Comparison of ENCODE assay signal across 9 mouse cellular contexts in the genomic region with DNA sequence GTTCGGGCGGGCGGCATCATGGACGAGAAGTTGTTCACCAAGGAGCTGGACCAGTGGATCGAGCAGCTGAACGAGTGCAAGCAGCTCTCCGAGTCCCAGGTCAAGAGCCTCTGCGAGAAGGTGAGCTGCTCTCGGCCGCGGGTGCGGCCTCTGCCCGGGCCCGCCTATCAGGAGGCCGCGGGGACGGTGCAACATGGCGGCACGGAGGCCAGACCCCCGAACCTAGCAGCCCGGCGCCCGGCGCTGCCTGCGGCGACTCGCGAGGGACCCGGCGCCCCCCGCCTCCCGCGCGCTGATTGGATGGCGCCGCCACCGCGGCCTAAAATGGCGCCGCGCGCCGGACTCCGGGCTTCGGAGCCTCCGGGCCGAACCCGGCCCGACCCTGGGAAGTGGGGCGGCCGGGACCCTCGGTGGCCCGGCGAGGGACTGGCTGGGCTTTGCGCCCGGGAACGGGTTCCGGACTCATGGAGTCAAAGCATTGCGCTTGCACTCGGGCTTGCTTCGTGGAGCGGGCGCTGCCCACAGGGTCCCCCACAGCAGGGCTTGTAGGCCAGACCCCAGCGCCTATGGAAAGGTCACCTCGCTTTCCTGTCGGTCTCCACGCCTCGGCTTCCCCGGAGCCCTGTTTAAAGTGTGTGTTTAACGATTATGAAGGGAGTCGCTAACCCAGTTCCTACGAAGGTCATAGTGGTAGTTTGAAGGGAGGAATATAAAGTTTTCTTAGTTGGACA. TPM values are rescaled to one million over a fixed set of nuclear protein-coding genes. Genes with fewer than 3 reads are reported as not detected.
DNase-seq lines count a peak whose midpoint lies in the region; ATAC-seq and TF ChIP-seq lines count a peak whose summit lies in the region.
"Had no signal": no experiment of that assay in that cellular context is flagged by ENCODE, and none has a peak within 500 bp of the region (broad histone marks: within the 10 kb centered on the region; RNA-seq: fewer than 3 reads in every experiment).

No protein-coding gene starts in this region.

- dilution Hi-C loops in CH12.LX (cut with MboI; ENCODE audit: extremely low pct_ligation_motif_present, extremely low pct_unique_long_range_greater_than_20kb, low sequenced_read_pairs), result no loop called here

- TF ChIP-seq RAD21 in CH12.LX (IDR thresholded peaks at IDR 0.05; ENCODE audit: low read depth, low read length), result no peak

- peaks cover 6 to 29% of the 10 kb centered on the region in 2 experiments for H3K36me3 ChIP-seq in CH12.LX (replicated peaks in 1 of 2; ENCODE audit: control insufficient read depth in 1 of 2, insufficient read depth in 1 of 2, low read length in 1 of 2)
- H3K36me3 ChIP-seq in forebrain, embryonic 14.5 days (ENCODE audit: control insufficient read depth, insufficient read depth, low read length), result no peaks in the 10 kb centered on the region
- no peaks in the 10 kb centered on the region for H3K36me3 ChIP-seq in lung, embryonic 16.5 days (ENCODE audit: control insufficient read depth, insufficient read depth, low read length)

- peak; percentile 71 for TF ChIP-seq POLR2A in CH12.LX (IDR thresholded peaks at IDR 0.05; ENCODE audit: low read depth, low read length)
- peak; percentile 80 for TF ChIP-seq POLR2A in brain, embryonic 14.5 days (IDR thresholded peaks at IDR 0.05; ENCODE audit: borderline replicate concordance, extremely low read depth, insufficient read depth, insufficient read length, poor library complexity, severe bottlenecking)

- H3K27me3 ChIP-seq in CH12.LX (replicated peaks), result no peaks in the 10 kb centered on the region
- no peaks in the 10 kb centered on the region for H3K27me3 ChIP-seq in forebrain, embryonic 14.5 days (replicated peaks; ENCODE audit: control insufficient read depth, insufficient read depth, low read length)
- H3K27me3 ChIP-seq in lung, embryonic 16.5 days (ENCODE audit: control insufficient read depth, insufficient read depth, low read depth, low read length), result no peaks in the 10 kb centered on the region

- no peak overlapping the region for H3K4me2 ChIP-seq in CH12.LX (ENCODE audit: insufficient read depth, low read depth, poor library complexity, severe bottlenecking)
- peak overlapping the region; percentile 80 for H3K4me2 ChIP-seq in forebrain, embryonic 14.5 days (ENCODE audit: low read length)
- H3K4me2 ChIP-seq in lung, embryonic 16.5 days (ENCODE audit: low read depth, low read length), result peak overlapping the region; percentile 84

- intact Hi-C loops in heart, postnatal 14 days (cut with DNase I), result loop anchor here (5.0 kb wide), 1 partner anchor 97 kb away; a partner anchor contains a TSS

- DNase-seq in CH12.LX (ENCODE audit: extremely low read depth), result peak; percentile 54
- DNase-seq in brain, embryonic 14.5 days (ENCODE audit: low read depth), result peak; percentile 88
- peak; percentile 83 for DNase-seq in forebrain, embryonic 14.5 days (ENCODE audit: low spot score)
- peak; percentile 80 to 82 for DNase-seq in heart, postnatal 14 days
- DNase-seq in layer of hippocampus, adult 2 months (ENCODE audit: low spot score in 2 of 2), result peak; percentile 21 to 63
- DNase-seq in ovary, adult 18-20 months (ENCODE audit: low spot score), result peak; percentile 46
- peak; percentile 77 for DNase-seq in thymus, postnatal 0 days (ENCODE audit: low spot score)

- under 1% methylated on average over 57 of the region's 72 CpGs for WGBS in forebrain, embryonic 14.5 days
- WGBS in lung, embryonic 16.5 days, result under 1% methylated on average over 70 of the region's 72 CpGs

- H3K9me3 ChIP-seq in CH12.LX (replicated peaks; ENCODE audit: low read length), result no peaks in the 10 kb centered on the region
- H3K9me3 ChIP-seq in forebrain, embryonic 14.5 days (replicated peaks; ENCODE audit: control insufficient read depth, low read length), result no peaks in the 10 kb centered on the region
- H3K9me3 ChIP-seq in lung, embryonic 16.5 days (ENCODE audit: control insufficient read depth, low read length), result no peaks in the 10 kb centered on the region

- peak; percentile 85 for ATAC-seq in forebrain, embryonic 14.5 days
- peak; percentile 82 for ATAC-seq in lung, embryonic 16.5 days (ENCODE audit: low read depth)

- no peak for TF ChIP-seq CTCF in CH12.LX (conservative IDR thresholded peaks at IDR 0.05 in 1 of 2, IDR thresholded peaks at IDR 0.05 in 1 of 2; ENCODE audit: low read depth in 2 of 2, low read length in 2 of 2)
- TF ChIP-seq CTCF in brain, embryonic 14.5 days (IDR thresholded peaks at IDR 0.05; ENCODE audit: borderline replicate concordance, extremely low read depth, insufficient read depth, insufficient read length), result no peak
- no peak for TF ChIP-seq CTCF in layer of hippocampus, adult 2 months (conservative IDR thresholded peaks at IDR 0.05)

- in situ Hi-C loops in CH12.LX (cut with MboI; ENCODE audit: low pct_ligation_motif_present, low pct_unique_long_range_greater_than_20kb, low sequenced_read_pairs), result no loop called here

- TF ChIP-seq EP300 in CH12.LX (IDR thresholded peaks at IDR 0.05; ENCODE audit: low read length), result no peak

- H3K4me1 ChIP-seq in CH12.LX (ENCODE audit: control insufficient read depth in 1 of 2, insufficient read depth in 2 of 2), result peaks cover 21 to 50% of the 10 kb centered on the region in 2 experiments
- peaks cover 21% of the 10 kb centered on the region for H3K4me1 ChIP-seq in forebrain, embryonic 14.5 days (ENCODE audit: control insufficient read depth, insufficient read depth, low read length)
- peaks cover 31% of the 10 kb centered on the region for H3K4me1 ChIP-seq in lung, embryonic 16.5 days (replicated peaks; ENCODE audit: control insufficient read depth, insufficient read depth, low read length)

- peak overlapping the region; percentile 100 for H3K9ac ChIP-seq in CH12.LX (ENCODE audit: insufficient read depth, low read depth)
- peak overlapping the region; percentile 98 for H3K9ac ChIP-seq in forebrain, embryonic 14.5 days (ENCODE audit: low read length)
- H3K9ac ChIP-seq in lung, embryonic 16.5 days (ENCODE audit: low read length), result peak overlapping the region; percentile 100

- peak overlapping the region; percentile 77 to 96 (median 85) for H3K4me3 ChIP-seq in CH12.LX (replicated peaks in 1 of 3; ENCODE audit: low read depth in 2 of 3, low read length in 2 of 3, poor library complexity in 1 of 3)
- peak overlapping the region; percentile 98 for H3K4me3 ChIP-seq in forebrain, embryonic 14.5 days (ENCODE audit: low read depth, low read length)
- peak overlapping the region; percentile 95 for H3K4me3 ChIP-seq in layer of hippocampus, adult 2 months
- peak overlapping the region; percentile 98 for H3K4me3 ChIP-seq in lung, embryonic 16.5 days (ENCODE audit: low read length)

- peak overlapping the region; percentile 85 for H3K27ac ChIP-seq in CH12.LX (ENCODE audit: insufficient read depth, low read depth)
- H3K27ac ChIP-seq in forebrain, embryonic 14.5 days (ENCODE audit: low read depth, low read length), result peak overlapping the region; percentile 99
- peak overlapping the region; percentile 99 for H3K27ac ChIP-seq in layer of hippocampus, adult 2 months
- peak overlapping the region; percentile 100 for H3K27ac ChIP-seq in lung, embryonic 16.5 days (ENCODE audit: low read length)

- peaks cover 55% of the 10 kb centered on the region for H3K79me2 ChIP-seq in CH12.LX (replicated peaks; ENCODE audit: control insufficient read depth, extremely low read depth, insufficient read depth, poor library complexity, severe bottlenecking)

TF ChIP-seq in CH12.LX, 34 proteins besides CTCF, POLR2A, EP300 and RAD21 (continues in another document):
- peak; percentile 40; the same call in 1 of the 2 replicates for TF ChIP-seq TCF12 (IDR thresholded peaks at IDR 0.05; ENCODE audit: low read depth, low read length)
- peak; percentile 18 for TF ChIP-seq ZMIZ1 (IDR thresholded peaks at IDR 0.05; ENCODE audit: low read depth, low read length)
- TF ChIP-seq MAZ (IDR thresholded peaks at IDR 0.05; ENCODE audit: low read depth, low read length), result no peak
- no peak for TF ChIP-seq NELFE (IDR thresholded peaks at IDR 0.05; ENCODE audit: low read depth, low read length)
- no peak for TF ChIP-seq TBP (conservative IDR thresholded peaks at IDR 0.05; ENCODE audit: low read depth, low read length)
- no peak for TF ChIP-seq KAT2A (IDR thresholded peaks at IDR 0.05; ENCODE audit: insufficient replicate concordance, low read length)
- TF ChIP-seq BHLHE40 (IDR thresholded peaks at IDR 0.05; ENCODE audit: low read depth, low read length), result no peak
- no peak for TF ChIP-seq MAX (IDR thresholded peaks at IDR 0.05; ENCODE audit: low read length)
- no peak for TF ChIP-seq ZKSCAN1 (IDR thresholded peaks at IDR 0.05; ENCODE audit: borderline replicate concordance, low read depth, low read length)
- no peak for TF ChIP-seq HCFC1 (IDR thresholded peaks at IDR 0.05; ENCODE audit: low read depth, low read length)
- TF ChIP-seq ETS1 (conservative IDR thresholded peaks at IDR 0.05; ENCODE audit: low read depth, low read length), result no peak
- no peak; the same call in 1 of the 2 replicates for TF ChIP-seq CHD1 (IDR thresholded peaks at IDR 0.05; ENCODE audit: low read depth, low read length)
- TF ChIP-seq ELF1 (IDR thresholded peaks at IDR 0.05; ENCODE audit: low read depth, low read length), result no peak
- no peak for TF ChIP-seq PAX5 (IDR thresholded peaks at IDR 0.05; ENCODE audit: low read length)
- TF ChIP-seq CHD2 (IDR thresholded peaks at IDR 0.05; ENCODE audit: low read length), result no peak
- no peak for TF ChIP-seq GABPA (IDR thresholded peaks at IDR 0.05; ENCODE audit: insufficient replicate concordance, low read depth, low read length)
- no peak for TF ChIP-seq ZC3H11A (IDR thresholded peaks at IDR 0.05; ENCODE audit: low read depth, low read length)

RNA-seq across cellular contexts. Expression of a gene that starts 0.7 kb away (rescaled TPM):
- 85.5 and 108 TPM in 2 replicates for total RNA-seq in CH12.LX (2012; rRNA removed)
- 177 and 190 TPM in 2 replicates for total RNA-seq in CH12.LX (2014; rRNA removed)
- 121 and 185 TPM in 2 replicates for polyA plus RNA-seq in CH12.LX (2012; ENCODE audit: insufficient read length, low read depth)
- 107 and 115 TPM in 2 replicates for polyA plus RNA-seq in brain, embryonic 14.5 days (2012; rRNA removed)
- 137 and 140 TPM in 2 replicates for polyA plus RNA-seq in forebrain, embryonic 14.5 days (2014; fragmentation: Nextera tagmentation; extraction: Ambion mirVana)
- total RNA-seq in heart, postnatal 14 days (2021), result 10 to 100 TPM; 55.4 to 60.4 TPM
- total RNA-seq in layer of hippocampus, adult 2 months (2021), result 100 to 1,000 TPM; 110 to 112 TPM
- 57.8 and 62.7 TPM in 2 replicates for polyA plus RNA-seq in lung, embryonic 16.5 days (2015; fragmentation: Nextera tagmentation; extraction: Ambion mirVana)
- 77.4 and 84.3 TPM in 2 replicates for polyA plus RNA-seq in thymus, postnatal 0 days (2015; fragmentation: Nextera tagmentation; extraction: Ambion mirVana)

RNA-seq across cellular contexts. Expression of a gene that starts 46.1 kb away (rescaled TPM):
- not detected in 2 replicates for total RNA-seq in CH12.LX (2012; rRNA removed)
- not detected in 2 replicates for total RNA-seq in CH12.LX (2014; rRNA removed)
- polyA plus RNA-seq in CH12.LX (2012; ENCODE audit: insufficient read length, low read depth), result not detected in 2 replicates
- polyA plus RNA-seq in brain, embryonic 14.5 days (2012; rRNA removed), result not detected in 2 replicates
- polyA plus RNA-seq in forebrain, embryonic 14.5 days (2014; fragmentation: Nextera tagmentation; extraction: Ambion mirVana), result not detected in 2 replicates
- not detected for total RNA-seq in heart, postnatal 14 days (2021)
- not detected for total RNA-seq in layer of hippocampus, adult 2 months (2021)
- polyA plus RNA-seq in lung, embryonic 16.5 days (2015; fragmentation: Nextera tagmentation; extraction: Ambion mirVana), result not detected in 2 replicates
- not detected in 2 replicates for polyA plus RNA-seq in thymus, postnatal 0 days (2015; fragmentation: Nextera tagmentation; extraction: Ambion mirVana)
- polyA plus RNA-seq: large intestine, adult 2 months had no signal

Comparison
In these comparisons a context has a peak if more than half of its experiments do, and no peak if none do; other contexts are left out.
1. Peak in every context shown above with its lines: DNase-seq, ATAC-seq, H3K4me3 ChIP-seq and H3K27ac ChIP-seq.